Mouse (Mus musculus): ENCODE data around the gene Wdr64. TPM values are rescaled to one million over a fixed set of nuclear protein-coding genes. Genes with fewer than 3 reads are reported as not detected.

The Wdr64 gene
- polyA plus RNA-seq, 1 experiment from 2014 or later, result not detected

- WGBS, result 85% methylated on average over 7 of the region's 7 CpGs
- no peak for ATAC-seq (ENCODE audit: insufficient number of reproducible peaks, insufficient read depth, low FRiP score, low read depth)
- no peak overlapping the region for H3K4me2 ChIP-seq (ENCODE audit: low read length)
Measured at GRCm38 (mm10) chr1:175828539-175828938, 130.1 kb downstream of the Wdr64 start.

DNA sequence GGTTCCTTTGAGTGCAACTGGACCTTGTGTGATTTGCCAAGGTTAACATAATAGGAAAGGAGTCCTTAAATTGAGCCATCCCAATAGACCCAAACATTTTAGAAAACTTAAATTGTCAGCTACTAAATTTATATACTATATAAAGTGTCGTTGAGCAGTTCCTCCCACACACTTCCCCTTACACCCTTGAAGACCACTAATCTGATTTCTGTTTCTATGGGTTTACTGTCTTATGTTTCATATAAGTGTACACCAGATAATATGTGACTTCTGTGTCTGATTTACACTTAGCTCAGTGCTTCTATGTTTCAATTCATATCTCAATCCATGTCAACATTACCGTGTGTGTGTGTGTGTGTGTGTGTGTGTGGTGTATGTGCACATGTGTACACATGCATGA lies 130.8 kb downstream of the Wdr64 start:
- no peak overlapping the region for H3K4me2 ChIP-seq (ENCODE audit: low read length)
- H3K4me3 ChIP-seq (ENCODE audit: control insufficient read depth in 1 of 2, insufficient read depth in 1 of 2, low read depth in 1 of 2, low read length in 2 of 2), result no peak overlapping the region
- 86% methylated on average over 2 of the region's 2 CpGs for WGBS
- H3K4me1 ChIP-seq (ENCODE audit: control insufficient read depth in 2 of 2, insufficient read depth in 2 of 2, low read length in 2 of 2), result no peaks in the 10 kb centered on the region
- H3K36me3 ChIP-seq (ENCODE audit: control insufficient read depth, insufficient read depth, low read length), result no peaks in the 10 kb centered on the region
- no peaks in the 10 kb centered on the region for H3K9me3 ChIP-seq (ENCODE audit: control insufficient read depth, low read length)
- H3K9ac ChIP-seq (ENCODE audit: low read length), result no peak overlapping the region
- no peaks in the 10 kb centered on the region for H3K27me3 ChIP-seq (ENCODE audit: control insufficient read depth, insufficient read depth, low read length)
- H3K27ac ChIP-seq (replicated peaks in 1 of 2; ENCODE audit: control insufficient read depth in 1 of 2, insufficient read depth in 1 of 2, low read depth in 2 of 2, low read length in 2 of 2), result no peak overlapping the region
- ATAC-seq (ENCODE audit: insufficient number of reproducible peaks, insufficient read depth, low FRiP score, low read depth), result no peak

More at GRCm38 (mm10) chr1:175828539-175828938, 130.1 kb downstream of the Wdr64 start:
- H3K27ac ChIP-seq (replicated peaks in 1 of 2; ENCODE audit: control insufficient read depth in 1 of 2, insufficient read depth in 1 of 2, low read depth in 2 of 2, low read length in 2 of 2), result no peak overlapping the region
- H3K4me3 ChIP-seq (ENCODE audit: control insufficient read depth in 1 of 2, insufficient read depth in 1 of 2, low read depth in 1 of 2, low read length in 2 of 2), result no peak overlapping the region
- H3K27me3 ChIP-seq (ENCODE audit: control insufficient read depth, insufficient read depth, low read length), result no peaks in the 10 kb centered on the region
- no peaks in the 10 kb centered on the region for H3K9me3 ChIP-seq (ENCODE audit: control insufficient read depth, low read length)
- H3K36me3 ChIP-seq (ENCODE audit: control insufficient read depth, insufficient read depth, low read length), result no peaks in the 10 kb centered on the region
- no peak overlapping the region for H3K9ac ChIP-seq (ENCODE audit: low read length)
- H3K4me1 ChIP-seq (ENCODE audit: control insufficient read depth in 2 of 2, insufficient read depth in 2 of 2, low read length in 2 of 2), result no peaks in the 10 kb centered on the region

DNA sequence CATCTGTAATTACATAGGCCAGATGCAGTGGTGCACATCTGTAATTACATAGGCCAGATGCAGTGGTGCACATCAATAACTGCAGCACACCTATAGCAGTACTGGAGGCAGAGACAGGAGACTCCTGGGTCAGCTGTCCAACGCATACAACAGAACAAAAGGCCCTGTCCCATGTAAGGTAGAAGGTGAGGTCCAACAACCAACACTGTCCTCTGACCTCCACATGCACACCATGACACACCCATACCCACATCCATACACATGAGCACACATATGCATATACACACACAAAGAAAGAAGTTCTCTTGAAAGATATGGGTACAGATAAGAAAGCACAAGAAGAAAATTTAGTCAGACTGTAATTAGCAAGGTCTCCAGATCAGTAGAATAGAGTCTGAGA lies 157.1 kb downstream of the Wdr64 start:
- Histone ChIP-seq H3K27ac (replicated peaks in 1 of 2; ENCODE audit: control insufficient read depth in 1 of 2, insufficient read depth in 1 of 2, low read depth in 2 of 2, low read length in 2 of 2) (no peak overlapping the region), H3K4me3 (ENCODE audit: control insufficient read depth in 1 of 2, insufficient read depth in 1 of 2, low read depth in 1 of 2, low read length in 2 of 2) (no peak overlapping the region), H3K9ac (ENCODE audit: low read length) (no peak overlapping the region), H3K4me2 (ENCODE audit: low read length) (no peak overlapping the region), H3K9me3 (ENCODE audit: control insufficient read depth, low read length) (no peaks in the 10 kb centered on the region), H3K4me1 (ENCODE audit: control insufficient read depth in 2 of 2, insufficient read depth in 2 of 2, low read length in 2 of 2) (no peaks in the 10 kb centered on the region), H3K27me3 (ENCODE audit: control insufficient read depth, insufficient read depth, low read length) (no peaks in the 10 kb centered on the region), H3K36me3 (ENCODE audit: control insufficient read depth, insufficient read depth, low read length) (no peaks in the 10 kb centered on the region)
- no peak for ATAC-seq (ENCODE audit: insufficient number of reproducible peaks, insufficient read depth, low FRiP score, low read depth)
- 84% methylated on average over 1 of the region's 1 CpGs for WGBS

Other genes with a start within 250 kb of the Wdr64 start
- gene Rgs7, start 206.1 kb upstream of the Wdr64 start, polyA plus RNA-seq (2014; fragmentation: Nextera tagmentation; extraction: Ambion mirVana), result 0.55 and 0.82 TPM in 2 replicates
- gene Kmo, start 78.2 kb upstream of the Wdr64 start, polyA plus RNA-seq (2014; fragmentation: Nextera tagmentation; extraction: Ambion mirVana), result 0.36 TPM in 1 of 2 replicates, not detected in the other
- 306 and 312 TPM in 2 replicates for gene Fh1, start 73.0 kb upstream of the Wdr64 start, polyA plus RNA-seq (2014; fragmentation: Nextera tagmentation; extraction: Ambion mirVana)
- gene Opn3, start 5.8 kb upstream of the Wdr64 start, polyA plus RNA-seq (2014; fragmentation: Nextera tagmentation; extraction: Ambion mirVana), result 13.4 and 15.6 TPM in 2 replicates
- gene Chml, start 5.7 kb upstream of the Wdr64 start, polyA plus RNA-seq (2014; fragmentation: Nextera tagmentation; extraction: Ambion mirVana), result 6.9 TPM in 2 replicates
- 25.2 and 25.7 TPM in 2 replicates for gene Exo1, start 182.0 kb downstream of the Wdr64 start, polyA plus RNA-seq (2014; fragmentation: Nextera tagmentation; extraction: Ambion mirVana)
- gene Gm38100, start 221.7 kb downstream of the Wdr64 start, polyA plus RNA-seq (2014; fragmentation: Nextera tagmentation; extraction: Ambion mirVana), result 0.11 TPM in 1 of 2 replicates, not detected in the other

Measured in heart, embryonic 14.5 days (tissue).